Mouse (Mus musculus) erythroblast, embryonic 14.5 days (primary cell): Measurements from ENCODE around the gene 4933427D14Rik.

Experiments used
- GATA1 ChIP-seq: IDR thresholded peaks from 2 replicates; pipeline ENCODE4 v1.6.1; 2012; ENCODE audit warnings: low read length, inconsistent platforms, mixed read lengths
- TAL1 ChIP-seq: IDR thresholded peaks from 3 replicates; pipeline ENCODE4 v1.6.1; 2012; ENCODE audit warnings: low read length, inconsistent platforms, mixed read lengths

DNA sequence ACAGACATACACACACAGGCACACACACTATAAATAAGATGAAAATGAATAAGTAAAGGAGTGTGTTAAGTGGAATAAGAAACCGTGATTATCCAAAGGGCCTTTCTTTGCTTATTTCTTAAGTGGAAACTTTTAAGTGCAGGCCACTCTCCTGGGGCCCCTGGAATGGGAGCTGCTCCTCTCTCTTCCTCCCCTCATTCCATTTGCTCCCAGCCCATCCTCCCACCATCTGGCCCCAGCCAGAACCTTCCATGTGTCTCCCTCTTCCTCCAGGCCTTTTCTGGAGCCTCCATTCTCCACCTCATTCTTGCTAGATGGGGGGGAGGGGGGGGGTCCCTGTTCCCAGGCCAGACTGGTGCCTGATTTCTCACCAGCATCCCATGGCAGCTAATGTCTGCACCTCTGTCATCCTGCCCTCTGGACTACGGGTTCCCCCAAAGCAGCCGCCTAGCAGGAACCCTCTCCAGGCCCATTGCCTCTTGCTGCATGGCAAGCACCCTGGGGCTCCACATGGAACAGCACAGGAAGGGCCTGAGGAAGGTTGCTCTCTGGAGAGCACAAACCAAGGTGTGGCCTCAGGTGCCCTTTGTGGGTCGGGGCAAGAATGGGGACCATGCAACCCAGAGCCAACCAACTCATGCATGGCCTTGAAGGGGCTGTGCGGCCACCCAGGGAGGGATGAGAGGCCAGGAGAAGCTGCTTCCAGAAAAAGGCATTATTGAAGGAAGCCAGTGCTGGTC lies 79.6 kb downstream of the 4933427D14Rik start:
- TF ChIP-seq TAL1 (no peak), GATA1 (no peak)
